Mouse (Mus musculus): ENCODE measurements around the gene Coa7. TPM values are rescaled to one million over a fixed set of nuclear protein-coding genes. Genes with fewer than 3 reads are reported as not detected.

The Coa7 gene
- total and polyA plus RNA-seq, 3 experiments = 19.8 to 39.1 (median 30.5) TPM

GRCm38 (mm10) chr4:108335413-108335812, 7.5 kb downstream of the Coa7 start:
- Histone ChIP-seq H3K4me3 (ENCODE audit: control insufficient read depth in 1 of 2, insufficient read depth in 1 of 2, low read depth in 2 of 2, low read length in 2 of 2) (no peak overlapping the region), H3K79me2 (ENCODE audit: control insufficient read depth, insufficient read depth, low read length, poor library complexity) (no peaks in the 10 kb centered on the region), H3K27me3 (ENCODE audit: control insufficient read depth in 1 of 2, insufficient read depth in 2 of 2, low read length in 2 of 2) (no peaks in the 10 kb centered on the region), H3K9ac (ENCODE audit: control insufficient read depth, low read depth, low read length, poor library complexity, severe bottlenecking) (no peak overlapping the region), H3K9me3 (replicated peaks; ENCODE audit: insufficient read depth, low read length) (no peaks in the 10 kb centered on the region), H3K36me3 (ENCODE audit: control insufficient read depth in 1 of 2, insufficient read depth in 2 of 2, low read length in 2 of 2) (peaks cover 0 to 4% of the 10 kb centered on the region in 2 experiments; a peak in 3 of 4 replicates), H3K4me1 (ENCODE audit: control insufficient read depth in 1 of 2, insufficient read depth in 2 of 2, low read length in 2 of 2) (peaks cover 5 to 7% of the 10 kb centered on the region in 2 experiments; a peak in 3 of 4 replicates), H3K27ac (ENCODE audit: control insufficient read depth, low read depth, low read length) (no peak overlapping the region)
- TF ChIP-seq MYB (IDR thresholded peaks at IDR 0.05; ENCODE audit: low read depth, low read length) (no peak), MYC (IDR thresholded peaks at IDR 0.05; ENCODE audit: low read depth, low read length) (no peak), JUND (IDR thresholded peaks at IDR 0.05; ENCODE audit: low read depth, low read length) (no peak), RAD21 (IDR thresholded peaks at IDR 0.05; ENCODE audit: low read depth, low read length) (no peak), ETS1 (IDR thresholded peaks at IDR 0.05; ENCODE audit: low read depth, low read length) (no peak)
- no peak for DNase-seq (ENCODE audit: low read depth, low spot score)

- no peak overlapping the region for H3K9ac ChIP-seq (ENCODE audit: control insufficient read depth, low read depth, low read length, poor library complexity, severe bottlenecking)
- no peaks in the 10 kb centered on the region for H3K79me2 ChIP-seq (ENCODE audit: control insufficient read depth, insufficient read depth, low read length, poor library complexity)
- TF ChIP-seq MYB (IDR thresholded peaks at IDR 0.05; ENCODE audit: low read depth, low read length) = no peak
- TF ChIP-seq USF2 (IDR thresholded peaks at IDR 0.05; ENCODE audit: borderline replicate concordance in 1 of 2, insufficient read depth in 1 of 2, low read depth in 1 of 2, low read length in 2 of 2) = no peak
- no peak for TF ChIP-seq TBP (IDR thresholded peaks at IDR 0.05; ENCODE audit: low read depth, low read length)
- no peak for TF ChIP-seq SMC3 (IDR thresholded peaks at IDR 0.05; ENCODE audit: low read depth, low read length)
- no peak for TF ChIP-seq CTCF (IDR thresholded peaks at IDR 0.05 in 2 of 3, conservative IDR thresholded peaks at IDR 0.05 in 1 of 3; ENCODE audit: control insufficient read depth in 1 of 3, insufficient read depth in 1 of 3, low read depth in 2 of 3, low read length in 3 of 3, poor library complexity in 1 of 3, severe bottlenecking in 1 of 3)
- TF ChIP-seq GATA1 (IDR thresholded peaks at IDR 0.05; ENCODE audit: low read depth, low read length) = no peak
- TF ChIP-seq POLR2A (IDR thresholded peaks at IDR 0.05; ENCODE audit: control insufficient read depth in 1 of 2, insufficient read depth in 1 of 2, low read depth in 1 of 2, low read length in 2 of 2, poor library complexity in 1 of 2) = no peak
- TF ChIP-seq UBTF (IDR thresholded peaks at IDR 0.05; ENCODE audit: borderline replicate concordance, insufficient read depth, low read depth, low read length) = no peak
- no peak for TF ChIP-seq TAL1 (IDR thresholded peaks at IDR 0.05; ENCODE audit: low read length)
- TF ChIP-seq ZNF384 (IDR thresholded peaks at IDR 0.05; ENCODE audit: low read depth, low read length) = no peak
- no peak for TF ChIP-seq ZC3H11A (IDR thresholded peaks at IDR 0.05; ENCODE audit: low read depth, low read length)
- no peak for TF ChIP-seq POLR2AphosphoS2 (IDR thresholded peaks at IDR 0.05; ENCODE audit: low read length)
- no peak for TF ChIP-seq NELFE (IDR thresholded peaks at IDR 0.05; ENCODE audit: low read depth, low read length)
- no peak for TF ChIP-seq RAD21 (IDR thresholded peaks at IDR 0.05; ENCODE audit: low read depth, low read length)
- no peak overlapping the region for H3K27ac ChIP-seq (ENCODE audit: control insufficient read depth, low read depth, low read length)
- no peak overlapping the region for H3K4me3 ChIP-seq (ENCODE audit: control insufficient read depth in 1 of 2, insufficient read depth in 1 of 2, low read depth in 2 of 2, low read length in 2 of 2)
- H3K4me1 ChIP-seq (ENCODE audit: control insufficient read depth in 1 of 2, insufficient read depth in 2 of 2, low read length in 2 of 2) = no peaks in the 10 kb centered on the region; a peak in 1 of 4 replicates
- no peak for DNase-seq (ENCODE audit: low read depth, low spot score)
- no peaks in the 10 kb centered on the region for H3K27me3 ChIP-seq (ENCODE audit: control insufficient read depth in 1 of 2, insufficient read depth in 2 of 2, low read length in 2 of 2)
- H3K9me3 ChIP-seq (replicated peaks; ENCODE audit: insufficient read depth, low read length) = no peaks in the 10 kb centered on the region
- H3K36me3 ChIP-seq (ENCODE audit: control insufficient read depth in 1 of 2, insufficient read depth in 2 of 2, low read length in 2 of 2) = no peaks in the 10 kb centered on the region; a peak in 3 of 4 replicates
These were observed 8.8 kb downstream of the Coa7 start for GRCm38 (mm10) chr4:108336765-108337164.

Measured in MEL (cell line).